Mouse (Mus musculus): ENCODE results near the gene Fndc3c1. TPM values are rescaled to one million over a fixed set of nuclear protein-coding genes. Genes with fewer than 3 reads are reported as not detected.
"Not testable (repeated sequence)": the region's sequence is repeated elsewhere in the genome, so short reads cannot be mapped to it uniquely, and the experiment has no call there.

Fndc3c1 gene
- total RNA-seq (2021) = not detected

DNA sequence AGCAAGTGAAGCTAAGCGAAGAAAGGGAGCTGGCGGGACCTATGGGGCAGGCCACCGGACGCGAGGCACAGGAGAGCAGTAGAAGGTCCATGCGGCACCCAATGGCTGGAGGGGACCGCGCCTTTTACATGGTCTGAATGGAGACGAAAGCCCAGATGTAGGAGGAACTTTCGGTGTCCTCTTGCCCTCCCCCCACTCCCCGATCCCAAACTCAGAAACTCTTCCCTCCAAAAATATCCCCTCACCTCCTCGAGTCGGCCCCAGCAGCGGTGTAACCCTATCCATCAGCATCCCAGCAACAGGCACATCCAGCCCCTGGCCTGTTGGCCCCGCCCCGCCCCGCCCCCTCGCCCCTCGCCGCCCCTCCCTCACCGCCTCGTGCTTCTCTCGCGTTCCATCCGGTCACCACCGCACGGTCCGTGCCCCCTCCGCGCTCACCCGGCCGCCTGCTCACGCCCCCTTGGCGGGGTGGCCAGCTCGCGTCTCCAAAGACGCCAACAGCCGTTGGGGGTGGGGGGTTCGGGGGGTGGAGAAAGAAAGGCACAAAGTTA lies at the start of gene Fndc3c1:
Gene Fndc3c1, minus strand, starts transcription at position 301 of the 551 bp plus-strand sequence.
- DNase-seq (ENCODE audit: low spot score in 2 of 2) = no peak
- intact Hi-C loops (cut with DNase I) = no loop called here

DNA sequence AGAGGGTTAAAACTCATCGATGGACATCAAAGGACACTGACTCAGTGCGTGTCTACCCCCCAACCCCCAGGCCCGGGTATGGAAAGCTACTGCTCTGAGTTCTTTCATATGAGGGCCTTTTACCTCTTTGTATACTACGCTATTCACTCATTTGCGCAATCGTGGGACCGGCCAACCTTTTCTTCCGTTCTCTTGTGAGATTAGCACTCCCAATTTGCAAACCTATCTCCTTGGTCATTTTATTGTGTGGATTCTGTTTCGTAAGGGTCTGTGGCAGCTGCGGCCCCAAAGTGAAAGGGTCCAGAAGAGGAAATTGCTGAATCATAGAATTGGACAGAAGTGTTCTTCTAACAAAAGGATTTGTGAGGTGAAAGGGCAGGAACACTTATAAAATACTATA lies 1.2 kb upstream of the Fndc3c1 start:
- intact Hi-C loops (cut with DNase I) = no loop called here
- DNase-seq (ENCODE audit: low spot score in 2 of 2) = no peak

DNA sequence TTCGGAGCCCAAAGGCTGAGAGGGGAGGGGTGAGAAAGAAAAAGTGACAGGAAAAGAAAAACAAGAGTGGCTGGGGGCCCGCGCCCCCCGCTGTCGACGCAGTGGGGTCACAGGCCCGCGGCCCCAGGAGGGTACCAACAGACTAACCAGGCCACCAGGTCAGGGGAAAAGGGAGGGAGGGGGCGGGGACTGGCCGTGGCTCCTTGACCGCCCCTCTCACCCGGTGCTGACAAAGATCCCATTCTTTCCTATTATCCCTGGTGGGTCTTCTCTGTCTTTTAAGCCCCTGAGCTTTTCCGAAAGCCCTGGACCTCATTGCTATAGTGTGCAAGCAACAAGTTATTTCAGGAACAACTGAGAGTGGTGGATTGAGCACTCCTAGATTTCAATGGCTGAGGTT lies 470 bp upstream of the Fndc3c1 start:
- intact Hi-C loops (cut with DNase I) = no loop called here
- DNase-seq (ENCODE audit: low spot score in 2 of 2) = no peak

DNA sequence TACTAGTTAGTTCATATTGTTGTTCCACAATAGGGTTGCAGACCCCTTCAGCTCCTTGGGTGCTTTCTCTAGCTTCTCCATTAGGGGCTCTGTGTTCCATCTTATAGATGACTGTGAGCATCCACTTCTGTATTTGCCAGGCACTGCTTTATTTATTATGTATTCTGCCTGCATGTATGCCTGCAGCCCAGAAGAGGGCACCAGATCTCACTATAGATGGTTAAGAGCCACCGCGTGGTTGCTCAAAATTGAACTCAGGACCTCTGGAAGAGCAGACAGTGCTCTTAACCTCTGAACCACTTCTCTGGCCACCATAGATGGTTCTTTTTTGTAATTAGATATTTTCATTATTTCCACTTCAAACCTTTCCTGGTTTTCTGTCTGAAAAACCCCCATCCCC lies 5.3 kb downstream of the Fndc3c1 start:
- intact Hi-C loops (cut with DNase I); DNase-seq (ENCODE audit: low spot score in 2 of 2): not testable (repeated sequence)

DNA sequence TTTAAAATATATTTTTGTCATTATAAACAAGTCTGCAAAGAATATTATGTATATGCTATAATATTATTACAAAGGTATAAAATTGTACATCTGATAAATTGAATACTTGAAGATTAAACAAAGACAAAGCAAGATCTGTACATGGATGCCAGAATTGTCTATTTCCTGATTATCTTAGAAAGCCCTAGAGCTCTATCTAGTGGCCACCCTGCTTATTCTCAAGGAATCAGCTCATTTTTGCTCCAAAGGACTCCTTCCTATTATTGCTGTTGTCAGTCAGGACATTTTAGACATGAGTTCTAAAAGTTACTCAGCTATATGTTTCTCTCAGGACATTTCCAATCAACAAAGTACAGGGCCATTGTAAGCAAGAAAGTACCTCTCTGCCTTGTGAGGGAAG lies 99.9 kb downstream of the Fndc3c1 start:
- DNase-seq (ENCODE audit: low spot score in 2 of 2) = no peak
- intact Hi-C loops (cut with DNase I) = loop anchor here (10.0 kb wide), 1 partner anchor 161 kb away; the partner anchor contains the start of gene Taf9b

DNA sequence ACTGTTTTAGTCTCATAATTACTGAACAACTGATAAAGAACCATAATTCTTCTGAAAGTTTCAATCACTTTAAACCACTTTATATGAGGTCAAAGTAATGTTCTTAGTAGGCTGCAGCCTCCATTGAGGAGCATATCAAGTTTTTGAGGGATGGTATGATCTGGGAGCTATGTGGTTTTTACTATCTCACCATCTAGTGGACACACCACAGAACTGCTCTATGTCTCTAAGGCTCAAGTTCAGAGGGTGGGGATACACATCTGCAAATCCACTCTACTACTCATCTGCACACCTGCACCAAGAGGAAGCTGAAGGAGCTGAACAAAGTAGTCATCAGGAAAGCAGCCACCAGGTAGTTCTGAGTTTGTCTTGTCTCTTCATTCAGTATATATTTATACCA lies 104.6 kb downstream of the Fndc3c1 start:
- DNase-seq (ENCODE audit: low spot score in 2 of 2) = no peak
- intact Hi-C loops (cut with DNase I) = loop anchor here (10.0 kb wide), 1 partner anchor 156 kb away; the partner anchor contains the start of gene Taf9b

Small RNA genes lying within 50 kb of the gene (microRNA-seq; reads per million reads assigned to microRNA genes)
- not detected for gene Gm27428

Other genes with a start within 250 kb of the Fndc3c1 start
- not detected for gene Fnd3c2, start 230.0 kb downstream of the Fndc3c1 start, total RNA-seq (2021)
- under 1 TPM; 0.29 to 0.42 TPM for gene Gm5127, start 97.8 kb upstream of the Fndc3c1 start, total RNA-seq (2021)
- gene Cysltr1, start 118.3 kb upstream of the Fndc3c1 start, total RNA-seq (2021) = under 1 TPM; 0.20 to 0.61 TPM